In genomic region chr5:132261750-132262149, GRCm38 (mm10) we compare ENCODE assay signal across 27 mouse cellular contexts.
DNase-seq lines count a peak whose midpoint lies in the region; ATAC-seq and TF ChIP-seq lines count a peak whose summit lies in the region.
"Had no signal": no experiment of that assay in that cellular context is flagged by ENCODE, and none has a peak within 500 bp of the region (broad histone marks: within the 10 kb centered on the region; RNA-seq: fewer than 3 reads in every experiment).

No protein-coding gene starts in this region.

- H3K9ac ChIP-seq in stomach, embryonic 15.5 days, result no peak overlapping the region
- no peak overlapping the region for H3K9ac ChIP-seq in stomach, postnatal 0 days (ENCODE audit: low read length)
- H3K9ac ChIP-seq: embryonic facial prominence, embryonic 13.5 days; embryonic facial prominence, embryonic 15.5 days; forebrain, embryonic 12.5 days had no signal

- no peak overlapping the region for H3K4me3 ChIP-seq in stomach, embryonic 15.5 days (replicated peaks)
- no peak overlapping the region for H3K4me3 ChIP-seq in stomach, postnatal 0 days (ENCODE audit: low read depth, low read length)
- H3K4me3 ChIP-seq: embryonic facial prominence, embryonic 13.5 days; embryonic facial prominence, embryonic 15.5 days; erythroblast, embryonic 14.5 days; forebrain, embryonic 10.5 days; forebrain, embryonic 12.5 days had no signal

- H3K4me1 ChIP-seq in stomach, embryonic 15.5 days, result no peaks in the 10 kb centered on the region
- no peaks in the 10 kb centered on the region for H3K4me1 ChIP-seq in stomach, postnatal 0 days (replicated peaks; ENCODE audit: control insufficient read depth, insufficient read depth)

- DNase-seq in heart, adult 11 months, result peak; percentile 70
- DNase-seq in heart, postnatal 36 days, result no peak
- DNase-seq in stomach, postnatal 0 days (ENCODE audit: low spot score), result peak; percentile 16
- DNase-seq in left cerebral cortex, postnatal 10 days (ENCODE audit: extremely low spot score in 1 of 2, low spot score in 2 of 2), result no peak
- DNase-seq: adrenal gland, adult 8-10 months; adrenal gland, postnatal 14 days; B cell, adult 2 months; cerebellum, adult 11 months; cerebellum, adult 18-20 months; cerebellum, adult 8-10 months; cerebellum, adult 9-11 months; cerebellum, postnatal 14 days; cerebellum, postnatal 36 days; embryo, embryonic 11 days had no signal

- H3K36me3 ChIP-seq in stomach, embryonic 15.5 days, result no peaks in the 10 kb centered on the region
- H3K36me3 ChIP-seq in stomach, postnatal 0 days (ENCODE audit: control insufficient read depth, insufficient read depth, low read length), result no peaks in the 10 kb centered on the region
- H3K36me3 ChIP-seq: forebrain, embryonic 12.5 days; G1E had no signal

- H3K9me3 ChIP-seq in stomach, embryonic 15.5 days, result no peaks in the 10 kb centered on the region
- H3K9me3 ChIP-seq in stomach, postnatal 0 days (ENCODE audit: control insufficient read depth, low read length), result no peaks in the 10 kb centered on the region
- H3K9me3 ChIP-seq: embryonic facial prominence, embryonic 13.5 days; embryonic facial prominence, embryonic 15.5 days; forebrain, embryonic 10.5 days; forebrain, embryonic 12.5 days had no signal

- no peak overlapping the region for H3K27ac ChIP-seq in stomach, embryonic 15.5 days
- H3K27ac ChIP-seq in stomach, postnatal 0 days (replicated peaks), result no peak overlapping the region
- H3K27ac ChIP-seq: embryonic facial prominence, embryonic 13.5 days; embryonic facial prominence, embryonic 15.5 days; forebrain, embryonic 10.5 days; forebrain, embryonic 12.5 days had no signal

- WGBS in stomach, embryonic 15.5 days, result 53% methylated on average over 1 of the region's 1 CpGs
- 38% methylated on average over 1 of the region's 1 CpGs for WGBS in stomach, postnatal 0 days

- no peak overlapping the region for H3K4me2 ChIP-seq in stomach, embryonic 15.5 days
- no peak overlapping the region for H3K4me2 ChIP-seq in stomach, postnatal 0 days (replicated peaks; ENCODE audit: low read depth)
- H3K4me2 ChIP-seq: embryonic facial prominence, embryonic 13.5 days; embryonic facial prominence, embryonic 15.5 days; forebrain, embryonic 12.5 days had no signal

- TF ChIP-seq EP300 in stomach, postnatal 0 days (optimal IDR thresholded peaks at IDR 0.05), result no peak

- no peaks in the 10 kb centered on the region for H3K27me3 ChIP-seq in stomach, embryonic 15.5 days (replicated peaks)
- H3K27me3 ChIP-seq in stomach, postnatal 0 days (ENCODE audit: control insufficient read depth, insufficient read depth, low read length), result no peaks in the 10 kb centered on the region
- H3K27me3 ChIP-seq: CH12.LX; embryonic facial prominence, embryonic 13.5 days; embryonic facial prominence, embryonic 15.5 days; forebrain, embryonic 12.5 days; Patski had no signal

- TF ChIP-seq CTCF in stomach, postnatal 0 days (IDR thresholded peaks at IDR 0.05; ENCODE audit: low read depth), result no peak

- peak; percentile 22; the same call in 1 of the 2 replicates for ATAC-seq in stomach, embryonic 15.5 days (ENCODE audit: insufficient read depth, low FRiP score, low read depth)
- peak; percentile 90 for ATAC-seq in stomach, postnatal 0 days (ENCODE audit: low FRiP score, low TSS enrichment)
- ATAC-seq: activated CD4-positive, CD25-positive, alpha-beta regulatory T cell, adult 4 months; CD4-positive, CD25-positive, alpha-beta regulatory T cell, adult 4 months; forebrain, embryonic 14.5 days; forebrain, embryonic 16.5 days; Patski had no signal

- intact Hi-C loops in heart, postnatal 36 days (cut with DNase I), result no loop called here
- intact Hi-C loops in left cerebral cortex, postnatal 10 days (cut with DNase I), result no loop called here

Comparison
In these comparisons a context has a peak if more than half of its experiments do, and no peak if none do; other contexts are left out.
1. DNase-seq: peak in heart, adult 11 months (single experiment) and stomach, postnatal 0 days (single experiment); none in heart, postnatal 36 days (0 of 2) and left cerebral cortex, postnatal 10 days (0 of 2).